Mouse (Mus musculus) cerebellum, adult 11 months (tissue): ENCODE results near the gene Camk1d.

Experiments
- DNase-seq: peaks from one replicate; pipeline ENCODE4 v3.0.0; 2022

Gene Camk1d

DNA sequence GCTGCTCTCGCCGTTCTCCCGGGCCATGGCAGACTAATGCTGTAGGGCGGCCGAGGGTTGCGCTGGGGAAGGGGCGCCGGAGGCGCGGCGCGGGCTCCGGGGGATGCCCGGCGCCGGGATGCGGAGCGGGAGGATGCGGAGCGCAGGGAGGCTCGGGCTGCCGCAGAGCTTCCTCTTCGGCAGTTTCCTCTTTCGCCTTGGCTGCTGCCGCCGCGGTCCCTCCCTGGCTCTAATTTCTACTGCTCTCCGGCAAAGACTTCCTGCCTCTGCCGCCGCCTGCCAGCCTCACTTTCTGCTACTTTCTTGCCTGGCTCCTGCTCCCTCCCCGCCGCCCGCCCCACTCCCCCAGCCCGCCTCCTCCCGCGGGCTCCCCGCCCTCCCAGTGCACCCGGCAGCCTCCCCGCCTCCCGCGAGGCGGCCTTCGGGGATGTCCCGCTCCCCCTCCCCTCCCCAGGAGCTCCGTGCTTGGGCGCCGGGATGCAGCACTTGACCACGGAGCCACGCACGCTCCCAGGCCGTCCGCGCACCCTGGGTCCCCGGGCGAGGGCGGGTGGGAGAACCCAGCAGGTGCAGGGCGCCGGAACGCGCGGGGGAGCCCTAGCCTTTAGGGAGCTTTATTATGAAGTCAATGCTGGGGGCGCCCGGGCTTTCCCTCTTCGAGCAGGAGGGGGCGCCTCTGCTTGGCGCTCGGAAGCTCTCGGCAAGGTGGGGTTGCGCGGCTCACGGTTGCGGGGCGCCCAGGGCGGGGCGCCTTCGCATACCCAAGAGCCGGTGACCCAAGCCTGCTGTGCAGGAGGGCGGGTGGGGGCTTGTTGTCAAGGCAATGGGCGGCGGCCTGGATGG, at the start of gene Camk1d:
Gene Camk1d, minus strand, starts transcription at position 305 of the 843 bp plus-strand sequence.
- peak; percentile 79 for DNase-seq

DNA sequence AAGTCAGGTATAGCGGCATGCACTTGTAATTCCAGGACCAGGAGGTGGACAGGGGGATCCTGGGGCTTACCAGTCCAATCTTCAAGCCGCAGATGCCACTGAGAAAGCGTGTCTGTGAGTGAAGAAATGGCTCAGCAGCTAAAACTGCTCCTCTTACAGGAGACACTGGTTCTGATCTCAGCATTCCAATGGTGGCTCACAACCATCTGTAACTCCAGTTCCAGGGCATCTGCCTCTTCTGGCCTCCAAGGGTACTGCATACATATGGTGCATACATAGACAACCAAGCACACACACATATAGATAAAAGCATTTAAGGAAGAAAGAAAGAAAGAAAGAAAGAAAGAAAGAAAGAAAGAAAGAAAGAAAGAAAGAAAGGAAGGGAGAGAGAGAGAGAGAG, 47.7 kb upstream of the Camk1d start:
- no peak for DNase-seq

DNA sequence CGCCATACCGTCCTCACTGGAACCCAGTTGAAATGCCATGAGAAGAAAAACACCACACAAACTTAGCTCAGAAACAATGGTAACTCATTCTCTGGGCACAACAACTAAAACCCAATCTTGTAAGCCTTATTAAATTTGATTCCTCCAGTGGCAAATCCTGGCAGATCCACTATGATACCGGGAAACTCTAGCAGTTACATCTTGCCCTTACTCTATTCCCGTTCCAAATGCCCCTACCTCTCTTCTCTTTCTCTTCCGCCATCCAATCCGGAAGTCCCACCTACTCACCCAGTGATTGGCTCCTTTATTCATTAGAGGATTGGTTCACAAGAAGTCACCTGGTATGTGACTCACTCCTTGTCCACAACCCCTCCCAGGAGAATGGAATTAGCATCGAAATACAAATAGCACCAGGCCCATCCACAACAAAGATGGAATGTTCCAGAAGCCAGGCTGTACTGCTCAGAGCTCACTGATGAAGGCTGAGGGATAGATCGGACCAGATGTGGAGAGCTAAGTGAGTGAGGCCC, 46.2 kb upstream of the Camk1d start:
- no peak for DNase-seq

DNA sequence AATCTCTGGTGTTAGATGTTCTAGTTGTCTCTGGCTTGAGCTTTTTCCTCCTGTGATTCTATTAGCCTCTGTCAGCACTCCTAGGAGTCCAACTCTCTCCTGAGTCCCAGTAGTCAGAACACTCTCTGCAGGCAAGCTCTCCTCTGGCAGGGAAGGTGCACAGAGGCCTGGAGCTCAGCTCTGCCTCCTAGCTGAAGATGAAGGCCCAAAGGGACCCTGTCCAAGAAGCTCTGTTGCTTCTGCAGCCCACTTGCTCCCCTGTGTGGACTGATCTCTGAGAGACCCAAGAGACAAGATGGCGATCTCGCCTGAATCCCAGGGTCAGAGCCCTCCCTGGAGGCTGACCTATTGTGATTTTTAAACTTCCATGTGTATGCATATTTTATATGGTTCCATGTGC, 44.3 kb upstream of the Camk1d start:
- no peak for DNase-seq

DNA sequence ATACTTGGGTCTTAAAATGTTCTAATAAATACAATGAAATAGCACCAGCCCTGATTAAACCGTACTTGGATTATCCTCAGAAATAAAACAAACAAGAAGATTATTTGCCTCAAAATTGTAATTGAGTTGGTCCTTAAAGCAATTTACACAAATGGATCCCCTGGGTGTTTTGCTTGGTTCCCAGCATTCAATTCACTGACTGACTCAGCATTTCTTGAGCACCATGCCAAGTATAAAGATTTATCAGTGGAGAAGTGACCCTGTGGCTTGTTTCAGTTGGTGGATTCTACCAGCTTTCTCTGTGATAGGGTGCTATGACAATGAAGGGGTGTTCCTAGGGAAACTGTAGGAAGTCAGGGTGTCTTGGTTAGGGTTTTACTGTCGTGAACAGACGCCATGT, 36.6 kb upstream of the Camk1d start:
- DNase-seq = no peak

DNA sequence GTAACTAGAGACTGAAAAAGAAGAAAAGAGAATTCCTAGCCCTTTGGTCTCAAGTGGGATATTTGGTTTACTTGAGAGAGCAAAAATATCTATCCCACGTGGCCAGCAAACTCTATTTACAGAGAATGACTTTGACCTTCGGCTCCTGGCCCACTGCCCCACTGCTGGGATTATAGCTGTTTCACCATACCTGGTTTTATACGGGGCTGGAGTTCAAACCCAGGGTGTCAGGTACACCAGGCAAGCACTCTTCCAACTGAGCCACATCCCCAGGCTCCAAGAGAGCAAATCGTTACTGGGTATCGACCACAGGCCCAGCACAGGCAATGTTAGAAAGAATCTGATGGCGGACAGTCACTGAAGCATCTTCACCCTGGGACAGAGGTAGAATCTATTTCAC, 34.9 kb upstream of the Camk1d start:
- DNase-seq = no peak

DNA sequence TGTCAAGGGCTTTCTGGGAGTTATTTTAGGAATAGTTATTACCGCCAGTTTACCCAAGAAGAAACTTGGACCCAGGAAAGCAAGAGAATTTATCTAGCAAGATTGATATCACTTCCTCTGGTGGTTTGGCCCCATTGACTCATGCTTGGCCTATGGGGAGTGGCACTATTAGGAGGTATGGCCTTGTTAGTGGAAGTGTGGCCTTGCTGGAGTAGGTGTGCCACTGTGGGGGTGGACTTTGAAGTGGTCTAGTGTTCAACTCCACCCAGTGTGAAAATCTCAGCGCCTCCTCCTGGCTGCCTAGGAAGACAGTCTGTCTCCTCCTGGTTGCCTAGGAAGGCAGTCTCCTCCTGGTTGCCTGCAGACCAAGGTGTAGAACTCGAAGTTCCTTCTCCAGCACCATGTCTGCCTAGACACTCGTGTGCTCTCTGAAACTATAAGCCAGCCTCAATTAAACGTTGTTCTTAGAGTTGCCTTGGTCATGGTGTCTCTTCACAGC, 33.3 kb upstream of the Camk1d start:
- DNase-seq = no peak

DNA sequence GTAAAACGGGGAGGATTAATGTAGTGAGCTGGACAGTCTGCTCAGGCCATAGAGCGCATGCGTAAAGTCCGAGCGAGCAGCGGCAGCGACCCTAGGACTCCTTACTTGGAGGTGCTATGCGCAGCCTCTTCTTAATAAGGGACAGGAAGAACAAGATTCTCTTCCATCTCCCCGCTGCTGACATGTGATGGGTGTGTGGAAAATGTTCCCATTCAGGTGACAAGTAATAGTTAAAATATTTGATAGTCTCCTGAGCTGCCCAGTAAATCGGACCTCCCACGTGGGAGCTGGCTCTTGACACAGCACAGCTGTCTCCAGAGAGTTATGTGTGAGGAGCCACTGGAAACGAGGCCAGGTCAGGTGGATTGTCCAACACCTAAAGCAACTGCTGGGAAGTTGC, 32.2 kb upstream of the Camk1d start:
- no peak for DNase-seq

DNA sequence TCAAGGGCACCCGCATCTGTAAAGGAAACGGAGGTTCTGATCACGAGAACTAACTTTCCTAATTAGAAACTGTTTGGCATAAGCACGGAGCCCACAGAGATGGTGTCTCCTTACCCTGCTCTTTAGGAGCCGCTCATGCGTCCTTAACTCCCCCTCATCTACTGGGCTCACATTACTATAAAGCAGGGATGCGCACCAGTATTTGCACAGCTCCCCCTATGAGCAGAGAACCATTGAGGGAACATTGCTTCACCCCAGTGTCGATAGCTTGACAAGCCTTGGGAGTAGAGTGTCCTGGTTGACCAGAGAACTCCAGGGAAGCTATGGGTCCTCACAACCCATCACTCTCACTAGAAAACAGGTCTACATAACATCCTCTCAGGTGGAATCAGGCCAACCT, 29.6 kb upstream of the Camk1d start:
- no peak for DNase-seq

DNA sequence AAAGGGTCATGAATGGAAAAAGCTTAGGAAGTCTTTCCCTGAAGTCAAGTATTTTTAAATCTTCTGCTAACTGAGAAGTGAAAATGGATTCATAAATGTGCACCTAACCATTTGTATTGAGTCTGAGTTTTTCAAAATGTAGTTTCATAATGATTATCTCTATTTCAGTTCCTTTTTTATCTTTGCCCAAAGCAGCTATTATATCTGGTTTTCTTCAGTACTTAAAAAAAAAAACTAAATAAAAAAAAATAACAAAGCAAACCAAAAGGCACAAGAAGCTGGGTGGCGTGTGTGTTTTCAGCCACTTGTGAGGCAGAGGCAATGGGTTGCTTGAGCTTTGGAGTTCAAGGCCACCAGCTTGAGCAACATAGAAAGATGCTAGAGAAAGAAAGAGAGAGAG, 26.6 kb upstream of the Camk1d start:
- no peak for DNase-seq

DNA sequence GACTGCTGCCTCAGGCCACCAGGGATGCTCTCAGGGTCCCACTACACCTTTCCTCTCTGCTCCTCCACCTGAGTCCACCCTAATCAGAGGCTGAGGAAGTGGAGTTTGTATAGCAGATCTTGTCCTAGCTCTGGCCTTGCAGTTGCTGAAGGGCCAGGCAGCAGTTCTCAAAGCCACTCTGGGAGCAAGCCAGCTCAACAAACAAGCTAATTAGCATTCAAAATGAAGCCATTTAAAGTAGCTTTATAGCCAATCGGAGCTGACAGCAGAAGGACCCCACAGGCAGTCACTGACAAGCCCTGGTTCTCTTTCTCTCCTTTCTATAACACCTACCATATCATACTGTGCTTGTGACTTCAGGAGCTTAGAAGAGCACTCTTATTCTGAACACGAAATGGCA, 21.6 kb upstream of the Camk1d start:
- DNase-seq = no peak

DNA sequence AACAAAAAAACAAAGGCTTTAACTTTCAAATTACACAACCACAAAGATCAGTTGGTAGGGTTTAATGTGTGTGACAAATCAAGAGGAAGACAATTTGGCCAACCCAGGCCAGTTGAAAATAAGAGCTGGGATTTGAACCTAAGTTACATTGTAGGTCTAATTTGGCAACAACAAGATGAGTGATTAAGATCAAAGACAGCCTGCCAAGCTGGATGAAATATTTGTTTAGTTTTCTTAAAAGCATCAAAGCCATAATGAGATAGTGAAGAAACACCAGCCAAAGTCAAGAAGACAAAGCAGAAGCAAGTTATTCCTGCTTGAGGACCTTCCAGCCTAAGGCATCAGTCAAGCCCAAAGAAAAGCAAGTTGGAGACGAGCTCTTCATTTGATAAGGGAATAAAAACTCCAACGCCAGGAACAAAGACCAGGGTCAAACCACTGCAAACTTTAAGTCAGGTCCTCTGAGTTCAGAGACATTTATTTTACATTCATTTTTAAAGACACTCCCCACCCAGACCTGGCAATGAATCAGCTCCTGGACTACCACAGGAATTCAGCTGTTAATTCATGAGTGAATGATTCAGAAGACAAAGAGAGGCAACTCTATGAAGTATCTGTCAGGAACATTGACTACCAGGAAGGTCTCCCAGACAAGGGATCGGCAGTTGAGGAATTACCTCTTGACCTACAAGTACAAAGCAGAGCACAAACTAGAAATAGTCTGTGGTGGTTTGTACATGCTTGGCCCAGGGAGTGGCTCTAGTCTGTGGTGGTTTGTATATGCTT, 19.2 kb upstream of the Camk1d start:
- no peak for DNase-seq

DNA sequence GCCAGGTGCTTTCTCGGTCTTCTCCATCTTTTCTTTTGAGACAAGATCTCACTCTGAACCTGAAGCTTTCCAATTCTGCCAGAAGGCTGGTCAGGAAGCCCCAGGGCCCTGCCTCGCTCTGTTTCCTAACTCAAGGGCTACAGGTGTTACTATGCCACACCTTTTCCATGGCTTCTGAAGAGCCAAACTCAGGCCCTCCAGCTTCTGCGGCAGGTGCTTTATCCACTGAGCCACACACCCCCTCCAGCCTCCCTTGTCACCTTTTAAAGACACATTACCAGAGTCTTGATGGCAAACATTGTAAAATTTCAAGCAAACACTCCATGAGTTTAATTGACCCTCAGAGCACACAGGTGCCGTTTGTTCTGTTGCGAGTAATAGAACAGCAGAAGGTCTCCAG, 17.7 kb upstream of the Camk1d start:
- DNase-seq = no peak

DNA sequence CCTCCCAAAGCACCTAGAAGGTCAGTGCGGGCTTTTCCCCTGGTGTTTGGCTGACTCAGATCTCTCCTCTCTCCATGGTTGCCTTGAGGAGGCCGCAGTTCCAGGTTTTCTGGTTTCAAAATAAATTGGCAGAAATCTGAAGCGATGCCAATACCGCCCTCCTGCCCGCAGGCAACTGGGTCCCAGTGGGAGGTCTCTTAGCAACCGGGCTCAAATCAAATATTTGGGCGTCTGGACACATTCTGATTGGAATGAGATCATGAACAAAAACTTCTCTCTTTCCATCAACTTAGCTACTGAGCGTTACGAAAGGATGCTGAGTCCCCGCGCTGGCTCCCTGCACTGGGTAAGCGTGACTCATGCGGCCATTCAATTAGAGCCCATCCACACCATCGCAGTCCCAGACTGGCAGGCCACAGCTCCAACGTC, 16.1 kb upstream of the Camk1d start:
- no peak for DNase-seq

DNA sequence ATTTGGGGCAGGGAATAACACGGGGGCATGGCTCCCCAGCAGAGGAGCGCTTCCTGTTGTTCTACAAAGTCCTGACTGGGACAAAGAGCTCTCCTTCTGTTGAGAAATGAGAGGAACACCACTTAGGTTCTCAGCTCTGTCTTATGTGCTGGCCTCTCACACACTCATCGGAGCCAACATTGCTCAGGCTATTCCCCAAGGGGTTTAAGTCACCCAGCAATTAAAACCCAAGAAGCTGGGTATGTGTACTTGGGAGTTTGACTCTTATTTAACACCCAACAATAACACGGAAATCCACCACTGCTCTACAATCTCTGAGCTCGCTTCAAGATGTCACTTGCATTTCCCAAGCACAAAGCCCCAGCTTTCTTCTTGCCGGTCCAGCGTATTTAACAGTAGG, 15.6 kb upstream of the Camk1d start:
- no peak for DNase-seq

DNA sequence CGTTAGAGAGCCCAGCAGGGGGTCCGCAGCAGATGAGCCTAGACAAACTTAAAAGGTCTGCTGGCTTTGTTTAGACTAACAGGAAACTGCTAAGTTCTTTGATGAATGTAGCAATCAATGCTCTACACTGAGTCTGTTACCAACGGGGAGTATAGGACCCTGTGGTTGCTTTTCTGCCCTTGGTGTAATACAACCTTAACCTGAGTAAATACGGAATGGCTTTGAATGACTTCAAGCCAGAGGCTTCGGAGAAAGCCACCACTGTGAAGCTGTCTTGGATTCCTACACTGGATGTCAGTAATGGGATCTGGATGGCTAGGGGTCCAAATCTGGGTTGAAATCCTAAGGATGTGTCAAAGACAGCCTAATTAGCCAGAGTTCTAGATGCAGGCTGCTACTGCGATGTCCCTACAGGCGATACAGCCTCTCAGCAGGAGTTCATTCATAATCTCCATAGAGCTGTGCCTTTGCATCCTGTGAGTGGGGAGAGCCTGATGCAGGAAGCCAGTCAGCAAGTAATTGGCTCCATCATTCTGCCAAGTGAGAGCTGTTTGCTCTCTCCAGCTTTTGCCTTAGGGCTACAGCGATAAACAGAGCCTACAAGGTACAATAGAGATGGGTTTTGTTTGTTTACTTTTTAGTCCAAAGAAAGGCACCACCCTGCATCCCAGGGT, 10.8 kb upstream of the Camk1d start:
- no peak for DNase-seq

DNA sequence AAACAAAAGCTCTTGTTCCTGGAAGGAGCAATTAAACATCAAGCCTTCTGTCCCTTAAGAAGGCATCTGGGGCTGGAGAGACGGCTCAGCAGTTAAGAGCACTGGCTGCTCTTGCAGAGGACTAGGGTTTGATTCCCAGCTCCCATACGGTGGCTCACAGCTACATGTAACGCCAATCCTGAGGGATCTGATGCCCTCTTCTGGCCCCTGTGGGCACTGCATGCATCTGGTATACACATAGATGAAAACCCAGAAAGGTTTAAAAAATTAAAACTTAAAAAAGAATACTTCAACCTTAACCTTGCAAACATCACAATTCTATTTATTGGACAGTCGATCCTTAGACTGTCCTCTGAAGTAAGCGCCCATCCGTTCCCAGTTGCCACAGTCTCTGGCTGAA, 3.4 kb upstream of the Camk1d start:
- no peak for DNase-seq

DNA sequence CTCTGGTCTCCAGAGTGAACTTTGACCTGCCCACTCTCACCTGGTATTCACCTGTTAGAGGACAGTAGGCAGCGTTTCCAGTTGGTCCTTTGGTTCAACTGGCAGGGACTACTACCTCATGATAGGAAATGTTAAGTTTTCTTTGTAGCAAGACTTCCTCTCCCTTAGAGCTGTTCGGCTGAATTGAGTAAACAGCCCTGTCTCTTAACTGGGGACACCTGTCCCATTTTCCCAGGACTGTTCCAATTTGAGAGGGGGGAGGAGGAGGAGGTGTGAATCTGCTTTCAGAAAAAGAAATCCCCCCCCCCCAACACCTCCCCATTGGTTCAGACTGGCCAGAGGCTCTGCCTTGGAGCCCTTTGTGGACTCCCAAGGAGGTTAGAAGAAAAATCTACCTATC, 1.2 kb upstream of the Camk1d start:
- DNase-seq = no peak

DNA sequence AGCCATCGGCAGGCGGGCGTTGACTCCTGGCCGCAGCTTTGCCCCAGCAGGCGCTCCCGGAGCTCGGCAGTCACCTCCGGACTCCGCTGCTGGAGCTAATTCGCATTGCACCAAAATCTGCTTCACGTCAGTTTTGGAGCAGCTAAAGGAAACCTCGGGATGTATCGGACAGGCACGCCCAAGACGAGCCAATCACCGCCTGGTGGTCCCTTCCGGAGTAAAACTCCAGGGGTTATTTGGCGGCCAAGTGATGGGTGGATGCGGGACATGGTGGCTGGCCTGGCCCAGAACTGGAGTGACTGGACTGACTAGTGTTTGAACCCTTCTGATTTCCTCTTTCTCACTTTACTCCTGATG, 717 bp upstream of the Camk1d start:
- no peak for DNase-seq

DNA sequence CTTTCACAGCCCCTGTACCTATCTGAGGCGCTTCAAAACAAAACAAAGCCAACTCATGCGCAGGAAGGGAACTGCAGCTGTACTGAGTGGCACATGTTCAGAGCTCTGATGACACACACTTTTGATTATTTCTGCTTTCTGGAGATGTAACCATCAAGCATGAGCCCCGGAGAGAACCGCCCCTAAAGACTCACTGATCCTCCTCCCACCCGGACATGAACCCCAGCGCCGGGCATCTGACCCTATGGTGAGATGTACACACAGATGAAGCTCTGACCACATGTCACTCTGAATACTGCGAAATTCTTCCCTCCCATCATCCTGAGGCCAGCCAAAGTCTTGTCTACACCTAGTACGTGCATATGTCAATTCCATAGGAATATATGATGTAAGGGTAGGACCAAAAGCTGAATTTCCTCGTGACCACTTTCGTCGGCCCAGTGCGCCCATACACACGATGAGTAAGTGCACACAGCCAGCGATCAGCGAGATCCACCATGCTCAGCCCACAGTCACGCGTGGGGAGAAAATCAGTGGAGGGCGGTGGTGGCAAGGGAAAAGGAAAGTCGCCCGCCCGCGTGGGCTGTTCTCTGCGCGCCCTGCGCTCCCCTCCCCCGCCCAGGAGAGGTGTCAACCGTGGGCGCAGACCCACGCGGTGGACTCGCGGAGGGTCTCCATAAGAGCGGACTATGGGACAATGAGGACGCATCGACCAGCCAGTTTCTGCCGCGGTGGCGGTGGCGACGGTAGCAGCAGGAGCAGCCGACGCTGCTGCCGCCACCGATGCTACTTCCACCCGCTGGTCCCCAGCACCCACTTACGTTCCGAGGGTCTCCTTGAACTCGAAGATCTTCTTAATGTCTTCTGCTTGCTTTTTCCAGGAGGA, 747 bp downstream of the Camk1d start:
- DNase-seq = peak; percentile 42

DNA sequence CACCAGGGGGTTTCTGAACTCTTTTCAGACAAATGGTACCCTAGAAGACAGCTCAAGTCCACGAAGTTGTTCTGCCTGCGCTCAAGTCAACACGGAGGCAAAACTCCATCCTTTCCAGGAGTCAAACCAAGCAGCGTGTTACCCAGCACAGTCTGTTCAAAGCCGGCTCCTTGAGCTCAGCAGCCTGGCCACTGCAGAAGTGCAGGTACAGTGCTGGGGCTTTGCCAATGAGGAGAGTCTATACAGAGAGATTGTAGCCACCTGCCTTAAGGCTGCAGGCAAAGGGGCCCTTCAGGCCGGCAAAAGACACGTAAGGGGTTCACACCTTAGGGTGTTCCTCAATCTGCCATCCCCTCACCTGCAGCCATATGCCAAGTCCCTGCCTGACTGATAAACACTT, 2.1 kb downstream of the Camk1d start:
- DNase-seq = no peak

DNA sequence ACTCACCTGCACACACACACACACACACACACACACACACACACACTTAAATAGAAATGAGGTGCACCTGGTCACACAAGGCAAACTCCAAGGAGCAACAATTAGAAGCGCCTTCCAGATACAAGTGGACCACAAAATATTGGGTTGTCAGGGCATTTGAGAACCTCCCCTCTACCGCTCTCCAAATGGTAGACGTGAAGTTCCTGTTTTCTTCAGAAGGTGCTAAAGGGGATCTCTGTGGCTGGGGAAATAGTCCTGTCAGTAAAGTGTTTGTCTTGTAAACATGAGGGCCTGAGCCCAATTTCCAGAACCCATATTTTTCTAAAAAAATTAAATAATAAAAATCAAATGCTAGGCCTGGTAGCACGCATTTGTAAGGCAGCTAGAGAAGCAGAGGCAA, 4.4 kb downstream of the Camk1d start:
- no peak for DNase-seq
